Mouse (Mus musculus): ENCODE data around the gene Brip1.
"Not testable (repeated sequence)": the region's sequence is repeated elsewhere in the genome, so short reads cannot be mapped to it uniquely, and the experiment has no call there.

- not testable (repeated sequence) for TF ChIP-seq POLR2A (IDR thresholded peaks at IDR 0.05; ENCODE audit: extremely low read depth, insufficient read depth, low read length); CTCF (IDR thresholded peaks at IDR 0.05; ENCODE audit: low read depth, low read length)
Observed at GRCm38 (mm10) chr11:86185224-86185623, 15.8 kb downstream of the Brip1 start.
